Mouse (Mus musculus) neural tube, embryonic 14.5 days (tissue): ENCODE data around the gene C1ra. TPM values are rescaled to one million over a fixed set of nuclear protein-coding genes. Genes with fewer than 3 reads are reported as not detected.
A peak's percentile ranks its signal among the peaks of the same experiment; 100 is the strongest.
"Not testable (repeated sequence)": the region's sequence is repeated elsewhere in the genome, so short reads cannot be mapped to it uniquely, and the experiment has no call there.

Experiments used
- ATAC-seq: fragments of 200-750 bp; cut with Nextera tagmentation; 2 replicates; pipeline ENCODE4 v1.8.0; 2017; ENCODE audit warnings: low read depth, mild to moderate bottlenecking, moderate TSS enrichment, moderate library complexity
- H3K27ac ChIP-seq: fragments of 300-500 bp; sonication (generic); 2 replicates; pipeline ENCODE4 v1.5.1; 2014; ENCODE audit warnings: low read depth, mild to moderate bottlenecking, control low read depth, low read length, moderate library complexity, mixed read lengths
- H3K27me3 ChIP-seq: fragments of 300-500 bp; sonication (generic); 2 replicates; pipeline ENCODE4 v1.6.1; 2014; ENCODE audit warnings: low read length; ENCODE audit not compliant: control insufficient read depth, insufficient read depth
- H3K36me3 ChIP-seq: fragments of 300-500 bp; sonication (generic); 2 replicates; pipeline ENCODE4 v1.6.1; 2014; ENCODE audit warnings: low read length, mixed read lengths; ENCODE audit not compliant: control insufficient read depth, insufficient read depth
- H3K4me1 ChIP-seq: fragments of 300-500 bp; sonication (generic); 2 replicates; pipeline ENCODE4 v1.6.1; 2014; ENCODE audit warnings: low read length; ENCODE audit not compliant: control insufficient read depth, insufficient read depth
- H3K4me2 ChIP-seq: fragments of 300-500 bp; sonication (generic); 2 replicates; pipeline ENCODE4 v1.6.1; 2014; ENCODE audit warnings: mild to moderate bottlenecking, low read depth, low read length, control low read depth
- H3K4me3 ChIP-seq: fragments of 300-500 bp; sonication (generic); 2 replicates; pipeline ENCODE4 v1.5.1; 2014; ENCODE audit warnings: low read depth, low read length, control low read depth, mixed read lengths
- H3K9ac ChIP-seq: fragments of 300-500 bp; sonication (generic); replicated peaks from 2 replicates; pipeline ENCODE4 v1.6.1; 2014; ENCODE audit warnings: low read depth, mild to moderate bottlenecking, control low read depth, low read length, mixed read lengths
- H3K9me3 ChIP-seq: fragments of 300-500 bp; sonication (generic); 2 replicates; pipeline ENCODE4 v1.6.1; 2016; ENCODE audit warnings: low read length; ENCODE audit not compliant: control insufficient read depth
- WGBS: fragments of 180-500 bp; shearing (Covaris S2); extraction: QIAGEN DNeasy Blood & Tissue Kit; methylation state at CpG from one replicate; pipeline ENCODE4 v1.1.7; 2014; 5-methylcytosine and 5-hydroxymethylcytosine counted together
- polyA plus RNA-seq: library from polyadenylated mRNA; unstranded; fragments of >200 nt; fragmentation: Nextera tagmentation; extraction: Ambion mirVana; gene quantifications from 2 replicates; pipeline ENCODE4 v1.2.1, GENCODE M21; 2014

C1ra gene
- polyA plus RNA-seq: 0.11 and 0.33 TPM in 2 replicates

DNA sequence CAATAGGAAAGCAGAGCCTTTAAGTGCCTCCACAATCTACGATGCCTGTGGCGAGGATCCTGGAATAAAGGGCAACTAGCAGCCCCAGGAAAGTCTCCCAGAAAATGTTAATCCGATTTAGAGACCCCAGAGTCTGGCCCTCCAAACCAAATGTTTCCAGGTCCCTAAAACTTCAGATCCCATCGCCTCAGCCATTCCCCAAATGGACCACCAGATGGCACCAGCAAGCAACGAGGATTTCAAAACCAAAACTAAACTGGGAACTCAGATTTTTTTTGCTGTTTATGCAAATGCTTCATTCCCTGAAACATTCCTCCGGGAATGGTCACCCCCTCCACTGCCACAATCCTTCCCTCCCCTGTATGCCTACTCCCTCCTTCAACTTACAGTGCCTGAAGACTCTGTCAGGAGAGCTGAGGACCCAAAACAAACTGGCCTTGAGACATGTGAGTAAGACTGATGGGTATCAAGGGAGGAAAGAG lies at the start of gene C1ra:
C1ra (plus strand) TSS at position 51 of the 482 bp plus-strand sequence.
- 9% methylated on average over 6 of the region's 6 CpGs for WGBS
- Histone ChIP-seq H3K4me3 (no peak within 1 kb of the TSS), H3K36me3 (no peaks in the 10 kb centered on the region), H3K27me3 (no peaks in the 10 kb centered on the region), H3K4me1 (no peaks in the 10 kb centered on the region), H3K27ac (no peak within 1 kb of the TSS), H3K9me3 (no peaks in the 10 kb centered on the region), H3K9ac (no peak within 1 kb of the TSS), H3K4me2 (no peak within 1 kb of the TSS)
- ATAC-seq: no peak

DNA sequence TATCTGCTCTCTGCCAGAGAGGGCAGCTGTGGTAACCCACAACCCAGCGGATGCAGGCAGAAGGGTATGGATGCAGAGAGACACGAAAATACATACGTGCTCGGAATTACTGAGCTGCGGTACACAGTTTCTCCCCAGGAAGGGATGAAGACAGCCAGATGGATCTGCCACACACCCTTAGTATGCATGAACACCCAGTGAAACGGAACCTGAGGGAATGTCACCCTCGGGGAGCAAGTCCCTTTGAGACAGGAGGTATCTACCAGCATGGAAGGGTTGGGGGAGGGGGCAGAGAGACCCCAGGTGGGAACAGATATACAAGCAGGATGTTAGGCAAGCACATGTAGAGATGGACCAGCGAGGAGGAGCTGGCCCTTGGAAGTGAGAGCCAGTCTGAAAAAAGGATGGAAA lies 48.3 kb upstream of the C1ra start:
- ATAC-seq: peak; percentile 50
- no peaks in the 10 kb centered on the region for H3K36me3 ChIP-seq
- peak overlapping the region; percentile 70 for H3K9ac ChIP-seq
- H3K9me3 ChIP-seq: no peaks in the 10 kb centered on the region
- no peaks in the 10 kb centered on the region for H3K27me3 ChIP-seq
- peak overlapping the region; percentile 86 for H3K27ac ChIP-seq
- H3K4me2 ChIP-seq: peak overlapping the region; percentile 55
- 9% methylated on average over 8 of the region's 8 CpGs for WGBS
- peaks cover 13% of the 10 kb centered on the region for H3K4me1 ChIP-seq
- peak overlapping the region; percentile 51 for H3K4me3 ChIP-seq

DNA sequence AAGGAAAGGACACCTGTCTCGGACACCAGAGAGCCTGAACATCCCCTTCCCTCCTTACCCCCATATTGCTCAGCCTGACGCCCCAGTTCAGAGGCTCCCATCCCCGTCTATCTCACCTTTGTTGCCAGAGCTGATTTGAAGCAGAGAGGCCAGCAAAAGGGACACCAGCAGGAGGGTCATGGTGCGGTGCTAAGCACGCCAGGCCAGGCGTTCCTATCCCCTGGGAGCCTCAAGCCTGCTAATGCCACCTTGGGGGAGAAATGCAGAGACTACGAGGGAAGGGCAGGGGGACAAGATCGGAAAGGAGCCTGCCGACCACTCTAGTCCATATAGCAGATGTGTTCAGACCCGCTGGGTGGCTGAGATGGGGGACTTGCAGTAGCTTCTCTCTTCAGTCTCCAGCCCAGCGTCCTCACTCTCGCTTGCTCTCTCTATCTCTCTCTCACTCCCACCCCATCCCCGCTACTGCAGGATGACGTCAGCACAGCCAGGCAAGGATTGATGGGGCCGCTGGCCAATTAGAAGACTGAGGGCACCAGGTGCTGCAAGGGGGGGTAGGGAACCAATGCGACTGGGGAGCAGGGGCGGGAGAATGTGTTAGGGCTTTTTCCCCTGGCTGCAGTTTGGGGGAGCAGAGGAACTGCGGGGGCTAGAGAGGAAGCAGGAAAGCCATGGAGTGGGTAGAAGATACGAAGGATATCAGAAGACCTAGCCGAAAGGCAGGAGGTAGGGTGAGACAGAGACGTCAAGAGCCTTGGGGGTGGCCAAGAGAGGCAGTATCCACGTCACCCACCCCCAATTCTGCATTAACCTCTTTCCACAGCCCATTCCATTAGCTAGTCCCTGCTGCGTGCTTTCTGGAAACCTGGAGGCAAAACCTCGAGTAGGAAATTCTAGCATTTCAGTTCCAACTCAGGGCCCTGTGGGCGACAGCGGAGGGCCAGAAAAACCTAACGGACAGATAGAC lies 47.6 kb upstream of the C1ra start, which contains the start of gene Clstn3:
Clstn3 (minus strand) TSS at position 490 of the 967 bp plus-strand sequence.
- 7% methylated on average over 27 of the region's 27 CpGs for WGBS
- ATAC-seq: peak; percentile 98
- H3K9me3 ChIP-seq: no peaks in the 10 kb centered on the region
- no peaks in the 10 kb centered on the region for H3K27me3 ChIP-seq
- H3K4me1 ChIP-seq: peaks cover 13% of the 10 kb centered on the region
- H3K36me3 ChIP-seq: no peaks in the 10 kb centered on the region
- peak within 1 kb of the TSS; percentile 55 for H3K4me2 ChIP-seq
- H3K4me3 ChIP-seq: peak within 1 kb of the TSS; percentile 51
- H3K9ac ChIP-seq: peak within 1 kb of the TSS; percentile 70
- H3K27ac ChIP-seq: peak within 1 kb of the TSS; percentile 86

DNA sequence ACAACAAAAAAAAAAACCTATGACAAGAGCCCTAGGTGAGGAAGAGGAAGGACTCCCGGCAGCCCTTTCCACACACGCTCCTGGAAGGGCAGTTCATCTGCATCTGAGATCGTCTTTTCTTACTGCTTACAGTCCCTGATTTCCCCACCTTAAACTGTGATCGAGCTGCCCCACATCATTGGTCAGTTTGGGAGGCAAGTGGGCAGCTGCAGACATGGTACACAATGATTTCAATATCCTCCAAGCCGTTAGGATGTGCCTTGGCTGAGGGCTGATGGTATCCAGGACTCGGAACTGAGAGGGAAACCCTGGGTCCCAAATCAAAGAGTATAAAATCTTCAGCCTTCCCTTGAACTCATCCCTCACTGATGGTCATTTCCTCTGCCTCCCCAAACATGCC lies 46.9 kb upstream of the C1ra start:
- no peaks in the 10 kb centered on the region for H3K36me3 ChIP-seq
- no peaks in the 10 kb centered on the region for H3K27me3 ChIP-seq
- peaks cover 13% of the 10 kb centered on the region for H3K4me1 ChIP-seq
- peak overlapping the region; percentile 86 for H3K27ac ChIP-seq
- peak overlapping the region; percentile 55 for H3K4me2 ChIP-seq
- H3K9me3 ChIP-seq: no peaks in the 10 kb centered on the region
- H3K4me3 ChIP-seq: peak overlapping the region; percentile 51
- 36% methylated on average over 6 of the region's 6 CpGs for WGBS
- H3K9ac ChIP-seq: peak overlapping the region; percentile 70
- no peak for ATAC-seq

DNA sequence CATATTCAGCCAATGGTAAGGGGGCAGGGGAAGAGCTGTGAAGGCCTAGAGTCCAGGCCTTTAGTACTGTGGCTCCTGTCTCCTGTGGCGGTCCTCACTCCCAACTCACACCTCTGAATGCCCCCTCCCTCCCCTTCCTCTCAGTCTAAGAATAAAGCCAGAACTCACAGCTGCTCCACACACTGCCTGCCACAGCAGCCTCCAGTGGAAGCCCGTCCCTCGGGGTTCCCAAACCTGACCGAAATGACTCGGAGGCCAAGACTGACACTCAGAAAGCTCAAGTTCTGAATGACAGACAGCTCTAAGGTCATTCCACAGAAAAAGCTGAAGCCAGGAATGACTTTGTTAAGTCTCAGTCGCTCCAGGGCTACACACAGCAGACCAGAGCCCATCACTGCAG lies 46.5 kb upstream of the C1ra start:
- no peak overlapping the region for H3K27ac ChIP-seq
- ATAC-seq: no peak
- no peaks in the 10 kb centered on the region for H3K36me3 ChIP-seq
- peak overlapping the region; percentile 51; the same call in 1 of the 2 replicates for H3K4me3 ChIP-seq
- H3K4me1 ChIP-seq: peaks cover 13% of the 10 kb centered on the region
- peak overlapping the region; percentile 55; the same call in 1 of the 2 replicates for H3K4me2 ChIP-seq
- WGBS: 61% methylated on average over 6 of the region's 6 CpGs
- peak overlapping the region; percentile 70; the same call in 1 of the 2 replicates for H3K9ac ChIP-seq
- H3K9me3 ChIP-seq: no peaks in the 10 kb centered on the region
- no peaks in the 10 kb centered on the region for H3K27me3 ChIP-seq

DNA sequence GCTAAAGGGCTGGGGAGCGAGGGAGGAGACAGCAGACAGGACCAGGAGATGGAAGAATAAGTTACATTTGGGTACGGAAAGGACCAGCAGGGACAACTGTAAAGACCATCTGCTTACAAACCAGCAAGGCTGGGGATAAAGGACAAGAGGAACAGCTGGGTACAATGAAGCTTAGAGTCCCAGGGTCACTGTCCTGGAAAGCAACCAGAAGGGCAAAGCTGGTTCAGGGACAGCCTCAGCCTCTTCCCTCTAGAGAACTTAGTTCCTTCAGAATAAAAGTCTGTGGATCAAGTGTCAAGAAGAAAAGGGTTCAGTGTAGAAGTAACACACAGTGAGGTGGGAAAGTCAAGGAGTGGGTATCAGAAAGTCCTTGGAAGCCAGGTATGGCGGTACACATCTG lies 41.1 kb upstream of the C1ra start:
- ATAC-seq: no peak
- 92% methylated on average over 3 of the region's 3 CpGs for WGBS
- Histone ChIP-seq H3K4me3 (no peak overlapping the region), H3K9me3 (no peaks in the 10 kb centered on the region), H3K36me3 (no peaks in the 10 kb centered on the region), H3K4me2 (no peak overlapping the region), H3K27me3 (no peaks in the 10 kb centered on the region), H3K27ac (no peak overlapping the region), H3K4me1 (no peaks in the 10 kb centered on the region), H3K9ac (no peak overlapping the region)

DNA sequence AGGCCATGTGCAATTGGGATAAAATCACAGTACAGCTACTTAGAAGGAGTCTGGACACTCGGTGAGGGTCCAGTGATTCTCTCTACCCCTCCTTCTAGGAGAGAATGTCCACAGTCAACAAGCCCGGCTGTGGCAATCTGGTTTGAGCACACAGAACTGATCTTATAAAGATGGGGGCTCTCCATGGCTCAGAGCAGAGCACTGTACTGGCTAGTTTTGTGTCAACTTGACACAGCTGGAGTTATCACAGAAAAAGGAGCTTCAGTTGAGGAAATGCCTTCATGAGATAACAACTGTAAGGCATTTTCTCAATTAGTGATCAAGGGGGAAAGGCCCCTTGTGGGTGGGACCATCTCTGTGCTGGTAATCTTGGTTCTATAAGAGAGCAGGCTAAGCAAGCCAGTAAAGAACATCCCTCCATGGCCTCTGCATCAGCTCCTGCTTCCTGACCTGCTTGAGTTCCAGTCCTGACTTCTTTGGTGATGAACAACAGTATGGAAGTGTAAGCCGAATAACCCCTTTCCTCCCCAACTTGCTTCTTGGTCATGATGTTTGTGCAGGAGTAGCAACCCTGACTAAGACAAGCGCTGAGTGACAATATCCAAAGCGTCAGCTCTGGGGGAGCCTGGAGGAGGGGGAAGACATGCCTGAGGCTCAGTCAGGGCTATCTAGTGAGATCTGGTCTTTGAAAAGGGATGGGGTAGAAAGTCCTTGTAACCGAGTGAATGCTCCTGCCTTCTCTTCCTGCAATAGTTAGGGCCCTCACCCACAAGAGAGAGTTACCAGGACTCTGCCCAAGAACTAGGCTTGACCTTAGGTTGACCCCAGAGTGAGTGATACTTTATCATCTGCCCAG lies 40.2 kb upstream of the C1ra start:
- H3K36me3 ChIP-seq, H3K9ac ChIP-seq, H3K9me3 ChIP-seq, H3K27ac ChIP-seq, H3K4me2 ChIP-seq, H3K27me3 ChIP-seq, H3K4me1 ChIP-seq, H3K4me3 ChIP-seq, ATAC-seq: not testable (repeated sequence)
- 86% methylated on average over 6 of the region's 6 CpGs for WGBS

DNA sequence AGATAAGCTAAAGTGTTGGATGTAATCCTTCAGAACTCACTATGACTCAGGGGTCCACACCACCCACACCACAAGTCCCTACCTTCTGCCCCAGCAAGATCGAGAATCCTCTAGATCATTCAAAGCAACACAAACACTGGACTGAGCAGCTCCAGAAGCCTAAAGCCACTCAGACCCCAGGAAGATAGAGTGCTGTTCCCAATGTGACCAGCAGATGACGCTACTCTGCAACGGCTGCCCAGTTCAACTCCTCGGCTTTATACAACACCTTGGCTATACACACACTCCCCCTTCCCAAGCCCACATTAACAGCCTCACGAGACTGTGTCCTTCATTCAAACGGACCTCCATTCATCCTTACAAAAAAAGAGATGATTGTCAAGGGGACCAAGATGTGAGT lies 39.4 kb upstream of the C1ra start:
- H3K4me1 ChIP-seq: no peaks in the 10 kb centered on the region
- H3K36me3 ChIP-seq: no peaks in the 10 kb centered on the region
- no peaks in the 10 kb centered on the region for H3K27me3 ChIP-seq
- no peak overlapping the region for H3K4me2 ChIP-seq
- no peaks in the 10 kb centered on the region for H3K9me3 ChIP-seq
- no peak for ATAC-seq
- H3K9ac ChIP-seq: no peak overlapping the region
- 40% methylated on average over 6 of the region's 6 CpGs for WGBS
- H3K4me3 ChIP-seq: no peak overlapping the region
- no peak overlapping the region for H3K27ac ChIP-seq
